Mouse (Mus musculus) embryonic fibroblast, embryonic 13.5 days (primary cell): Measurements from ENCODE around the gene Acaa1b.

Experiments
- CTCF ChIP-seq: IDR thresholded peaks from 2 replicates; pipeline ENCODE4 v1.5.1; 2011; ENCODE audit warnings: mild to moderate bottlenecking, control low read depth, low read length, moderate library complexity, borderline replicate concordance; ENCODE audit not compliant: insufficient read depth
- POLR2A ChIP-seq: IDR thresholded peaks from 2 replicates; pipeline ENCODE4 v1.6.1; 2011; ENCODE audit warnings: low read depth, mild to moderate bottlenecking, control low read depth, low read length, moderate library complexity

- TF ChIP-seq POLR2A, result no peak
- no peak for TF ChIP-seq CTCF
Observed at GRCm38 (mm10) chr9:119143372-119143771, 13.5 kb downstream of the Acaa1b start.
